Mouse (Mus musculus) left cerebral cortex, adult 18-20 months (tissue): ENCODE measurements at regions not wholly inside any gene's neighbourhood (a gene's known extent, or its start where the extent isn't known, plus 50 kb on each side); places are given as distances from the start of the nearest gene placed in this dataset.

Experiments used
- DNase-seq, 2 experiments: peaks; one replicate each; pipeline ENCODE4 v3.0.0; 2021 to 2022; ENCODE audit warnings: low spot score in 2 of 2, mixed read lengths in 1 of 2

GRCm38 (mm10) chr5:64401737-64402136 is 245.6 kb downstream of the Tbc1d1 start:
- DNase-seq, result no peak

- no peak for DNase-seq
These were observed 247.2 kb downstream of the Tbc1d1 start for GRCm38 (mm10) chr5:64403077-64403981.

- DNase-seq, result no peak
These were observed 247.9 kb downstream of the Tbc1d1 start for GRCm38 (mm10) chr5:64403982-64404345.

GRCm38 (mm10) chr5:64404512-64404911 is 248.4 kb downstream of the Tbc1d1 start:
- DNase-seq, result no peak

GRCm38 (mm10) chr5:64408938-64409337 is 252.8 kb downstream of the Tbc1d1 start:
- no peak for DNase-seq

- no peak for DNase-seq
These were observed 254.5 kb downstream of the Tbc1d1 start for GRCm38 (mm10) chr5:64410621-64411020.

GRCm38 (mm10) chr5:64414519-64414918 is 258.4 kb downstream of the Tbc1d1 start:
- DNase-seq, result no peak

- DNase-seq, result no peak
These were observed 263.3 kb downstream of the Tbc1d1 start for GRCm38 (mm10) chr5:64419395-64419794.

- no peak for DNase-seq
These were observed 266.9 kb downstream of the Tbc1d1 start for GRCm38 (mm10) chr5:64422787-64423587.

- no peak for DNase-seq
These were observed 272.7 kb downstream of the Tbc1d1 start for GRCm38 (mm10) chr5:64428822-64429221.

GRCm38 (mm10) chr5:64430501-64430900 is 274.4 kb downstream of the Tbc1d1 start:
- DNase-seq, result no peak

- DNase-seq, result no peak
These were observed 275.5 kb downstream of the Tbc1d1 start for GRCm38 (mm10) chr5:64431624-64432023.

GRCm38 (mm10) chr5:64433786-64434185 is 277.7 kb downstream of the Tbc1d1 start:
- DNase-seq, result no peak

GRCm38 (mm10) chr5:64435491-64435890 is 279.4 kb downstream of the Tbc1d1 start:
- no peak for DNase-seq

GRCm38 (mm10) chr5:64435958-64436357 is 279.9 kb downstream of the Tbc1d1 start:
- DNase-seq, result no peak

- DNase-seq, result no peak
These were observed 281.6 kb downstream of the Tbc1d1 start for GRCm38 (mm10) chr5:64437720-64438119.

GRCm38 (mm10) chr5:64438446-64439134 is 282.5 kb downstream of the Tbc1d1 start:
- DNase-seq, result no peak

GRCm38 (mm10) chr5:64447847-64448246 is 291.7 kb downstream of the Tbc1d1 start:
- DNase-seq, result no peak

GRCm38 (mm10) chr5:64452668-64453334 is 296.7 kb downstream of the Tbc1d1 start:
- DNase-seq, result no peak

- no peak for DNase-seq
These were observed 303.7 kb downstream of the Tbc1d1 start for GRCm38 (mm10) chr5:64459807-64460206.

- DNase-seq, result no peak
These were observed 304.8 kb downstream of the Tbc1d1 start for GRCm38 (mm10) chr5:64460891-64461290.
